ENCODE assay signal across 8 mouse cellular contexts in genomic region chr11:4984249-4984648, GRCm38 (mm10). TPM values are rescaled to one million over a fixed set of nuclear protein-coding genes. Genes with fewer than 3 reads are reported as not detected.
A peak's percentile ranks its signal among the peaks of the same experiment; 100 is the strongest.
DNase-seq lines count a peak whose midpoint lies in the region; ATAC-seq and TF ChIP-seq lines count a peak whose summit lies in the region.

No protein-coding gene starts in this region.

- no peaks in the 10 kb centered on the region for H3K27me3 ChIP-seq in hindbrain, embryonic 11.5 days (ENCODE audit: control insufficient read depth, insufficient read depth, low read length)
- H3K27me3 ChIP-seq in lung, embryonic 15.5 days: no peaks in the 10 kb centered on the region
- no peaks in the 10 kb centered on the region for H3K27me3 ChIP-seq in stomach, embryonic 16.5 days (ENCODE audit: control insufficient read depth, insufficient read depth, low read length)

- TF ChIP-seq CTCF in gastrocnemius, adult 2 months (IDR thresholded peaks at IDR 0.05): peak; percentile 82

- 0 out of 2 replicates have a peak overlapping the region, but pooled peaks have one; percentile 8 for H3K4me3 ChIP-seq in gastrocnemius, adult 2 months
- H3K4me3 ChIP-seq in hindbrain, embryonic 11.5 days (ENCODE audit: low read depth, low read length): no peak overlapping the region
- no peak overlapping the region for H3K4me3 ChIP-seq in lung, embryonic 15.5 days
- H3K4me3 ChIP-seq in stomach, embryonic 16.5 days (replicated peaks; ENCODE audit: low read length): no peak overlapping the region

- intact Hi-C loops in gastrocnemius, adult 2 months (cut with DNase I): no loop called here
- intact Hi-C loops in gastrocnemius, postnatal 36 days (cut with DNase I): no loop called here

- H3K9ac ChIP-seq in hindbrain, embryonic 11.5 days (ENCODE audit: low read depth, low read length): no peak overlapping the region
- H3K9ac ChIP-seq in lung, embryonic 15.5 days: peak overlapping the region; percentile 22; the same call in 1 of the 2 replicates
- H3K9ac ChIP-seq in stomach, embryonic 16.5 days (ENCODE audit: low read length): no peak overlapping the region

- H3K27ac ChIP-seq in gastrocnemius, adult 2 months: no peak overlapping the region
- H3K27ac ChIP-seq in hindbrain, embryonic 11.5 days (ENCODE audit: low read depth, low read length): no peak overlapping the region
- H3K27ac ChIP-seq in lung, embryonic 15.5 days: no peak overlapping the region
- H3K27ac ChIP-seq in stomach, embryonic 16.5 days (ENCODE audit: low read length): no peak overlapping the region

- 7% methylated on average over 5 of the region's 5 CpGs for WGBS in hindbrain, embryonic 11.5 days
- 2% methylated on average over 5 of the region's 5 CpGs for WGBS in lung, embryonic 15.5 days
- 7% methylated on average over 5 of the region's 5 CpGs for WGBS in stomach, embryonic 16.5 days

- ATAC-seq in hindbrain, embryonic 11.5 days (ENCODE audit: low FRiP score): no peak
- no peak for ATAC-seq in lung, embryonic 15.5 days (ENCODE audit: borderline replicate concordance, extremely low read depth, low FRiP score, low TSS enrichment)
- no peak for ATAC-seq in stomach, embryonic 16.5 days (ENCODE audit: insufficient read depth, low FRiP score)

- no peaks in the 10 kb centered on the region for H3K36me3 ChIP-seq in hindbrain, embryonic 11.5 days (ENCODE audit: control insufficient read depth, insufficient read depth, low read length)
- H3K36me3 ChIP-seq in lung, embryonic 15.5 days: no peaks in the 10 kb centered on the region
- H3K36me3 ChIP-seq in stomach, embryonic 16.5 days (ENCODE audit: control insufficient read depth, insufficient read depth, low read length): no peaks in the 10 kb centered on the region

- no peak for DNase-seq in gastrocnemius, adult 2 months
- no peak for DNase-seq in gastrocnemius, postnatal 36 days
- peak; percentile 45 to 54 for DNase-seq in B cell, adult 2 months
- DNase-seq in cerebellum, postnatal 14 days: peak; percentile 42 to 67
- DNase-seq in hindbrain, embryonic 11.5 days (ENCODE audit: low spot score): peak; percentile 61
- no peak for DNase-seq in testis, postnatal 10 days (ENCODE audit: low spot score)

- H3K9me3 ChIP-seq in hindbrain, embryonic 11.5 days (ENCODE audit: control insufficient read depth, low read length): no peaks in the 10 kb centered on the region
- no peaks in the 10 kb centered on the region for H3K9me3 ChIP-seq in lung, embryonic 15.5 days
- no peaks in the 10 kb centered on the region for H3K9me3 ChIP-seq in stomach, embryonic 16.5 days (replicated peaks; ENCODE audit: control insufficient read depth, low read length)

- H3K4me1 ChIP-seq in hindbrain, embryonic 11.5 days (replicated peaks; ENCODE audit: control insufficient read depth, insufficient read depth, low read length): no peaks in the 10 kb centered on the region
- peaks cover 21% of the 10 kb centered on the region for H3K4me1 ChIP-seq in lung, embryonic 15.5 days
- H3K4me1 ChIP-seq in stomach, embryonic 16.5 days (ENCODE audit: control insufficient read depth, insufficient read depth, low read length): peaks cover 8% of the 10 kb centered on the region

- no peak overlapping the region for H3K4me2 ChIP-seq in hindbrain, embryonic 11.5 days (replicated peaks; ENCODE audit: low read depth, low read length)
- peak overlapping the region; percentile 27 for H3K4me2 ChIP-seq in lung, embryonic 15.5 days
- peak overlapping the region; percentile 17; the same call in 1 of the 2 replicates for H3K4me2 ChIP-seq in stomach, embryonic 16.5 days (ENCODE audit: low read depth, low read length)

RNA-seq across cellular contexts. Expression of gene Ap1b1, which starts 2.4 kb away (rescaled TPM):
- total RNA-seq in gastrocnemius, adult 2 months (2021): 10 to 100 TPM; 35.8 to 40.5 TPM
- total RNA-seq in gastrocnemius, postnatal 36 days (2021): 10 to 100 TPM; 29.2 to 32.4 TPM
- 60.7 and 61.3 TPM in 2 replicates for polyA plus RNA-seq in hindbrain, embryonic 11.5 days (2014; fragmentation: Nextera tagmentation; extraction: Ambion mirVana)
- 44.0 and 50.5 TPM in 2 replicates for polyA plus RNA-seq in lung, embryonic 15.5 days (2015; fragmentation: Nextera tagmentation; extraction: Ambion mirVana)
- 64.7 and 79.1 TPM in 2 replicates for polyA plus RNA-seq in stomach, embryonic 16.5 days (2015; fragmentation: Nextera tagmentation; extraction: Ambion mirVana)

RNA-seq across cellular contexts. Expression of gene Nefh, which starts 36.4 kb away (rescaled TPM):
- not detected for total RNA-seq in gastrocnemius, adult 2 months (2021)
- under 1 TPM in 1 of 2 experiments, not detected in 1; 0.15 TPM for total RNA-seq in gastrocnemius, postnatal 36 days (2021)
- polyA plus RNA-seq in hindbrain, embryonic 11.5 days (2014; fragmentation: Nextera tagmentation; extraction: Ambion mirVana): 0.82 and 1.2 TPM in 2 replicates
- 0.26 TPM in 2 replicates for polyA plus RNA-seq in lung, embryonic 15.5 days (2015; fragmentation: Nextera tagmentation; extraction: Ambion mirVana)
- polyA plus RNA-seq in stomach, embryonic 16.5 days (2015; fragmentation: Nextera tagmentation; extraction: Ambion mirVana): 0.30 and 0.45 TPM in 2 replicates

Comparison
In these comparisons a context has a peak if more than half of its experiments do, and no peak if none do; other contexts are left out.
1. DNase-seq: peak in B cell, adult 2 months (2 of 2), cerebellum, postnatal 14 days (2 of 2) and hindbrain, embryonic 11.5 days (single experiment); none in gastrocnemius, adult 2 months (single experiment), gastrocnemius, postnatal 36 days (0 of 2) and testis, postnatal 10 days (single experiment).